Mouse (Mus musculus): ENCODE results near the gene Rnf216. TPM values are rescaled to one million over a fixed set of nuclear protein-coding genes. Genes with fewer than 3 reads are reported as not detected.

Gene Rnf216
- total and polyA plus RNA-seq, 2 experiments from 2014 or later, result 29.3 to 41.0 TPM

- Histone ChIP-seq H3K9me3 (ENCODE audit: low read length) (no peaks in the 10 kb centered on the region), H3K36me3 (ENCODE audit: insufficient read depth) (no peaks in the 10 kb centered on the region), H3K27ac (ENCODE audit: low read depth, low read length) (no peak overlapping the region), H3K9ac (no peak overlapping the region), H3K4me2 (ENCODE audit: low read depth) (no peak overlapping the region), H3K27me3 (ENCODE audit: insufficient read depth, low read length) (no peaks in the 10 kb centered on the region), H3K4me3 (ENCODE audit: low read depth, low read length) (no peak overlapping the region), H3K4me1 (ENCODE audit: insufficient read depth) (no peaks in the 10 kb centered on the region)
- 62% methylated on average over 6 of the region's 6 CpGs for WGBS
- no peak for TF ChIP-seq CTCF (IDR thresholded peaks at IDR 0.05; ENCODE audit: low read depth)
- ATAC-seq (no peak), DNase-seq (no peak)
Observed at GRCm38 (mm10) chr5:142949580-142949979, 163.2 kb downstream of the Rnf216 start.

DNA sequence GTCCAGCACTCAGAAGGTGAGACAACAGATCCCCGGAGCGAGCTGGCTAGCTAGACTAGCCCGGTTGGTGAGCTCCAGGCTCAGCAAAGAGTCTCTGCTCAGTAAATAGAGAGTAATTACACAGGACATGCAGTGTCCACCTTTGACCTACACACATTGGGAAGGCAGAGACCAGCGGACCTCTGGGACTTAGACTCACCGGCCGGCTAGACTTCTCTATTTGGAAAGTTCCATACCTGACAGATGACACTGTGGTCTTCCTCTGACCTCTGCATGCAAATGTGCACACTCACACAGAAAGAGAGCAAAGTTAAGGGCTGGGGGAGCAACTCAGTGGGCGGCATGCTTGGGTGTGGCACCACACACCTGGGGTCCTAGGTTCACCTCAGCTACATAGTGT is 165.3 kb downstream of the Rnf216 start:
- no peak for ATAC-seq
- Histone ChIP-seq H3K36me3 (ENCODE audit: insufficient read depth) (no peaks in the 10 kb centered on the region), H3K27ac (ENCODE audit: low read depth, low read length) (no peak overlapping the region), H3K9ac (no peak overlapping the region), H3K4me2 (ENCODE audit: low read depth) (no peak overlapping the region), H3K4me3 (ENCODE audit: low read depth, low read length) (no peak overlapping the region), H3K4me1 (ENCODE audit: insufficient read depth) (no peaks in the 10 kb centered on the region), H3K27me3 (ENCODE audit: insufficient read depth, low read length) (no peaks in the 10 kb centered on the region), H3K9me3 (ENCODE audit: low read length) (no peaks in the 10 kb centered on the region)
- no peak for TF ChIP-seq CTCF (IDR thresholded peaks at IDR 0.05; ENCODE audit: low read depth)
- DNase-seq, result no peak
- 81% methylated on average over 7 of the region's 7 CpGs for WGBS

- Histone ChIP-seq H3K4me3 (ENCODE audit: low read depth, low read length) (no peak overlapping the region), H3K9ac (no peak overlapping the region), H3K4me1 (ENCODE audit: insufficient read depth) (no peaks in the 10 kb centered on the region), H3K9me3 (ENCODE audit: low read length) (no peaks in the 10 kb centered on the region), H3K36me3 (ENCODE audit: insufficient read depth) (no peaks in the 10 kb centered on the region), H3K27ac (ENCODE audit: low read depth, low read length) (no peak overlapping the region), H3K27me3 (ENCODE audit: insufficient read depth, low read length) (no peaks in the 10 kb centered on the region), H3K4me2 (ENCODE audit: low read depth) (no peak overlapping the region)
- DNase-seq, result no peak
- no peak for TF ChIP-seq CTCF (IDR thresholded peaks at IDR 0.05; ENCODE audit: low read depth)
- no peak for ATAC-seq
- WGBS, result 74% methylated on average over 8 of the region's 8 CpGs
Observed at GRCm38 (mm10) chr5:142944979-142945682, 167.7 kb downstream of the Rnf216 start.

Small RNAs within 50 kb of the gene (microRNA-seq; reads per million reads assigned to microRNA genes)
- gene Gm44405, result 0 reads per million in 2 experiments

Other genes with a start within 250 kb of the Rnf216 start
- 24.9 and 38.0 TPM in 2 replicates for gene Fbxl18, start 217.6 kb downstream of the Rnf216 start, total RNA-seq (2014; rRNA removed)
- gene Fbxl18, start 217.6 kb downstream of the Rnf216 start, polyA plus RNA-seq (2015; fragmentation: Nextera tagmentation; extraction: Ambion mirVana), result 14.9 and 27.0 TPM in 2 replicates
- gene Actb, start 206.2 kb downstream of the Rnf216 start, total RNA-seq (2014; rRNA removed), result 5,288 and 5,744 TPM in 2 replicates
- gene Actb, start 206.2 kb downstream of the Rnf216 start, polyA plus RNA-seq (2015; fragmentation: Nextera tagmentation; extraction: Ambion mirVana), result 19,349 and 21,354 TPM in 2 replicates
- 394 and 457 TPM in 2 replicates for gene Fscn1, start 152.7 kb downstream of the Rnf216 start, total RNA-seq (2014; rRNA removed)
- gene Fscn1, start 152.7 kb downstream of the Rnf216 start, polyA plus RNA-seq (2015; fragmentation: Nextera tagmentation; extraction: Ambion mirVana), result 522 and 558 TPM in 2 replicates
- not detected in 2 replicates for gene Olfr718-ps1, start 34.6 kb upstream of the Rnf216 start, total RNA-seq (2014; rRNA removed)
- not detected in 2 replicates for gene Olfr718-ps1, start 34.6 kb upstream of the Rnf216 start, polyA plus RNA-seq (2015; fragmentation: Nextera tagmentation; extraction: Ambion mirVana)
- gene Rbak, start 67.8 kb upstream of the Rnf216 start, total RNA-seq (2014; rRNA removed), result 19.9 and 22.6 TPM in 2 replicates
- gene Rbak, start 67.8 kb upstream of the Rnf216 start, polyA plus RNA-seq (2015; fragmentation: Nextera tagmentation; extraction: Ambion mirVana), result 7.5 and 9.7 TPM in 2 replicates
- gene Spdye4b, start 68.0 kb upstream of the Rnf216 start, total RNA-seq (2014; rRNA removed), result 0.62 TPM in 1 of 2 replicates, not detected in the other
- not detected in 2 replicates for gene Spdye4b, start 68.0 kb upstream of the Rnf216 start, polyA plus RNA-seq (2015; fragmentation: Nextera tagmentation; extraction: Ambion mirVana)
- not detected in 2 replicates for gene Spdye4a, start 113.9 kb upstream of the Rnf216 start, total RNA-seq (2014; rRNA removed)
- not detected in 2 replicates for gene Spdye4a, start 113.9 kb upstream of the Rnf216 start, polyA plus RNA-seq (2015; fragmentation: Nextera tagmentation; extraction: Ambion mirVana)
- gene Zfp12, start 122.2 kb upstream of the Rnf216 start, total RNA-seq (2014; rRNA removed), result 35.2 and 37.1 TPM in 2 replicates
- 11.9 and 14.0 TPM in 2 replicates for gene Zfp12, start 122.2 kb upstream of the Rnf216 start, polyA plus RNA-seq (2015; fragmentation: Nextera tagmentation; extraction: Ambion mirVana)
- gene Zfp316, start 157.0 kb upstream of the Rnf216 start, total RNA-seq (2014; rRNA removed), result 21.5 and 29.8 TPM in 2 replicates
- 5.5 and 7.5 TPM in 2 replicates for gene Zfp316, start 157.0 kb upstream of the Rnf216 start, polyA plus RNA-seq (2015; fragmentation: Nextera tagmentation; extraction: Ambion mirVana)
- 9.8 and 16.5 TPM in 2 replicates for gene Zfp853, start 180.6 kb upstream of the Rnf216 start, total RNA-seq (2014; rRNA removed)
- gene Zfp853, start 180.6 kb upstream of the Rnf216 start, polyA plus RNA-seq (2015; fragmentation: Nextera tagmentation; extraction: Ambion mirVana), result 0.18 and 0.23 TPM in 2 replicates
- gene E130309D02Rik, start 202.4 kb upstream of the Rnf216 start, total RNA-seq (2014; rRNA removed), result 40.9 and 44.7 TPM in 2 replicates
- gene E130309D02Rik, start 202.4 kb upstream of the Rnf216 start, polyA plus RNA-seq (2015; fragmentation: Nextera tagmentation; extraction: Ambion mirVana), result 27.7 and 29.2 TPM in 2 replicates
- 45.1 and 62.6 TPM in 2 replicates for gene Zdhhc4, start 216.3 kb upstream of the Rnf216 start, total RNA-seq (2014; rRNA removed)
- gene Zdhhc4, start 216.3 kb upstream of the Rnf216 start, polyA plus RNA-seq (2015; fragmentation: Nextera tagmentation; extraction: Ambion mirVana), result 94.0 and 97.3 TPM in 2 replicates
- 1.8 TPM in 2 replicates for gene Grid2ip, start 244.3 kb upstream of the Rnf216 start, total RNA-seq (2014; rRNA removed)
- gene Grid2ip, start 244.3 kb upstream of the Rnf216 start, polyA plus RNA-seq (2015; fragmentation: Nextera tagmentation; extraction: Ambion mirVana), result 0.52 and 0.88 TPM in 2 replicates